Mouse (Mus musculus): ENCODE results near the gene Pxk.

The Pxk gene

GRCm38 (mm10) chr14:8124046-8124881 lies 26.3 kb downstream of the Pxk start:
- in situ Hi-C loops (cut with MboI; ENCODE audit: low pct_unique_long_range_greater_than_20kb in 1 of 2, low sequenced_read_pairs in 2 of 2, unreplicated experiment in 1 of 2) = no loop called here

DNA sequence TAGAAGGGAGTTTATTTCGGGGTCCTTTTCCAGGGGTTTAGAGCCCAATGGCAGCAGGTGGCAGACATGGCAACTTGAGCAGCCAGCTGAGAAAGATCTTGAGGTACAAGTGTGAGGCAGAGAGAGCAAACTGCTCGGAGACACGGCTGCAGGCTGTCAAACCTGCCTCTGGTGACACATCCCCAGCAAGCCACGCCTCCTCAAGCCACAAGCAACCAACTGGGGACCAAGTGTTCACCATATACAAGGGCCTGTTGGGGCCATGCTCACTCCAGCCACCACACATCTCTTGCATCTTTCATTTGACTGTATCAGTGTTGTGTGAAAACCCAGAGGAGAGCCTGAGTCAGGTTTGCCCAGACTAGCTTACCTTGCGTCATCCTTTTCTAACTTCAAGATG lies 30.0 kb downstream of the Pxk start:
- in situ Hi-C loops (cut with MboI; ENCODE audit: low pct_unique_long_range_greater_than_20kb in 1 of 2, low sequenced_read_pairs in 2 of 2, unreplicated experiment in 1 of 2) = loop anchor here in 1 of 2 experiments (25.0 kb wide), 1 partner anchor 141 kb away; the partner anchor contains the start of gene Dnase1l3

- in situ Hi-C loops (cut with MboI; ENCODE audit: low pct_unique_long_range_greater_than_20kb in 1 of 2, low sequenced_read_pairs in 2 of 2, unreplicated experiment in 1 of 2) = loop anchor here in 1 of 2 experiments (25.0 kb wide), 1 partner anchor 145 kb away; the partner anchor contains the start of gene Dnase1l3
These were observed 34.8 kb downstream of the Pxk start for GRCm38 (mm10) chr14:8132789-8133188.

DNA sequence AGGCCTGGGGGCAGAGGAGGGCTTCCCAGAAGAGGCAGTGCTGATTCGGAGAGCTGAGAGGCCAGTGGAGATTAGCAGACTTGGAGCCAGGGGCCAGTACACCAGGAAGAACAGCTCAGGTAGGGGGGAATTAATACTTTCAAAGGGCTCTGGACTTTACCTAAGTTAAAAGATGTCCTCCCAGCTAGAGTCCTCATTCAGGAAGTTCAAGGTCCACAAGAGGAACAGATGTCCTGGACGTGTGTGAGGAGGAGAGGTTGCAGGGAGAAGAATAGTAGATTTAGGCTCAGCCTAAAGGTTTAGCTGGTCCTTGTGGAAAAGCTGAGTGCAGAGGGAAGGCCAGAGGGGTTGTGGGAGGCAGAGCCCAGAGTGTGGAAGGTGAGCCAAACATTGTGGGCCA lies 36.2 kb downstream of the Pxk start:
- in situ Hi-C loops (cut with MboI; ENCODE audit: low pct_unique_long_range_greater_than_20kb in 1 of 2, low sequenced_read_pairs in 2 of 2, unreplicated experiment in 1 of 2) = loop anchor here in 1 of 2 experiments (25.0 kb wide), 1 partner anchor 147 kb away; the partner anchor contains the start of gene Dnase1l3

DNA sequence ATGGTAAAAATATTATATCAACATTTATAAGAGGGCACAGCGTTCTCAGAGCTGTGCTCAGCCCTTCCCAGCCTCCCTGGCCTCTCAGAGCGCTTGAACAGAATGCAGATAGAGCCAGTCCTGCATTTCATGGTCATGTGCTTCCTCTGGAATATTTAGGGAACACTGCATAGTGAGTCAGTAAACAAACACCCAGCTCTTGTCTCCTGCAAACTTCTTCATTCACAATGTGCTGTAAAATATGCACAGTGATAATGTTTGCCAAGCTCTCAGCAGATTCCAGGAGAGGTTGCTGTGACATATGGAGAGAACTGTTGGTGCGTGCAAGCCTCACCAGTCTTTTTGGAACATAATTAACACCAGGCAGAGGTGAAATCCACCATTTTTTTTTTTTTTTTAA lies 37.1 kb downstream of the Pxk start:
- in situ Hi-C loops (cut with MboI; ENCODE audit: low pct_unique_long_range_greater_than_20kb in 1 of 2, low sequenced_read_pairs in 2 of 2, unreplicated experiment in 1 of 2) = loop anchor here in 1 of 2 experiments (25.0 kb wide), 1 partner anchor 148 kb away; the partner anchor contains the start of gene Dnase1l3

- in situ Hi-C loops (cut with MboI; ENCODE audit: low pct_unique_long_range_greater_than_20kb in 1 of 2, low sequenced_read_pairs in 2 of 2, unreplicated experiment in 1 of 2) = loop anchor here in 1 of 2 experiments (25.0 kb wide), 1 partner anchor 153 kb away; the partner anchor contains the start of gene Dnase1l3
These were observed 42.0 kb downstream of the Pxk start for GRCm38 (mm10) chr14:8139724-8140710.

DNA sequence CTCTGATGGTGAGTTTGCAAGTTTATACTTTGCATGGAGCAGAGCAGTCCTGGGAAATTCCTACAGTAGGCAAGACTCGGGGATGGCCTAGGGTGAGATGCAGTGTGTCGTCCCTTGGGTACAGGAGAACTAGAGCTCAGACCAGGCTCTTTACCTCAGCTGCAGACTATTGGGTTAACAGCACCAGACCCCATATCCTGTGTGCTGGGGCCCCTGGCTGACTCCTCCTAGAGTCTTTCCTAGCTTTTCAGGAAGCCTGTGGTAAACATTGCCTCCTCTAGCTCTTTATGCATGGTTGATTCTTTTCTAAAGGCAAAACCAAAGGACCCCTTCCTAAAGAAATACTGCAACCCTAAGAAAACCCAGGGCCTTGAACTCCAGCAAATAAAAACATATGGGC lies 43.1 kb downstream of the Pxk start:
- in situ Hi-C loops (cut with MboI; ENCODE audit: low pct_unique_long_range_greater_than_20kb in 1 of 2, low sequenced_read_pairs in 2 of 2, unreplicated experiment in 1 of 2) = loop anchor here in 1 of 2 experiments (25.0 kb wide), 1 partner anchor 154 kb away; the partner anchor contains the start of gene Dnase1l3

DNA sequence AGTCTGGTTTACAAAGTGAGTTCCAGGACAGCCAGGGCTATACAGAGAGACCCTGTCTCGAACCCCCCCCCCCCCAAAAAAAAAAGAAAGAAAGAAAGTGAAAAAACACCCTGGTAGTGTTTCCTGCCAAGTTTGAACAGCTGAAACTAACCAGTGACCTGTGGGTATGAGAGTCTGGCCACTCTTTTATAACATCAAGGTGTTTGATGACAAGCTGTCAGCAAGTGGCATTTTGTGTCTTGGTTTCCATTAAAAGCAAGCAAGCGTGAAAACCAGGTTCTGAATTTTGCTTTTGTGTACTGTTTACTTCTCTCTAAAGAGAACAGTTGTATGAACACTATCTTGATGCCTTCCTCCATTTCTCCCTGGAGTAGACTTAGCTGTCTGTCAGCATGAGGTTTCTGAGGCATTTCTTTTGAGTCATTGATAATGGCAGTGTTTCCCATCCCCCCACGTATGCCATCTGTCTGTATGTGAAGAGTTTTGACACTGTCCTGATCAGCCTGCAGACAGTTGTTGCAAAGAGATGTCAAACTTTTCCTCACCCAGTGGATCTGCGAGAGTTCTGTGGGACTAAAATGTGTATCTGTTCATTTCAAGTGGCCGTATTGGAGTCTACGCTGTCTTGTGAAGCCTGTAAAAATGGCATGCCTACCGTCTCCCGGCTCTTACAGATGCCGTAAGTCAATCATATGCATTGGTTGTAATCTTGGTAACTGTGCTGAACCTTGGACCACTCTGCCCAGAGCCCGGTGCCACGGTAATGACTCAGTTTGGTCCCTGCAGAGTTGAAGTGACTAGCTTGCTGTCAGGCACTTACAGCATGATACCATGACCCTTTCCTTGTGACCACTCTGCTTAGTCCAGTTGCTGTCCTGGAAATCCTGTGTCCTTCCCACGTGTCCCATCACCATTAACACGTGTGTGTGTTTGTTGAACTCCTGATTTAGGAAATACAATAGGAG lies 47.9 kb downstream of the Pxk start:
- in situ Hi-C loops (cut with MboI; ENCODE audit: low pct_unique_long_range_greater_than_20kb in 1 of 2, low sequenced_read_pairs in 2 of 2, unreplicated experiment in 1 of 2) = loop anchor here in 1 of 2 experiments (25.0 kb wide), 1 partner anchor 159 kb away; the partner anchor contains the start of gene Dnase1l3

DNA sequence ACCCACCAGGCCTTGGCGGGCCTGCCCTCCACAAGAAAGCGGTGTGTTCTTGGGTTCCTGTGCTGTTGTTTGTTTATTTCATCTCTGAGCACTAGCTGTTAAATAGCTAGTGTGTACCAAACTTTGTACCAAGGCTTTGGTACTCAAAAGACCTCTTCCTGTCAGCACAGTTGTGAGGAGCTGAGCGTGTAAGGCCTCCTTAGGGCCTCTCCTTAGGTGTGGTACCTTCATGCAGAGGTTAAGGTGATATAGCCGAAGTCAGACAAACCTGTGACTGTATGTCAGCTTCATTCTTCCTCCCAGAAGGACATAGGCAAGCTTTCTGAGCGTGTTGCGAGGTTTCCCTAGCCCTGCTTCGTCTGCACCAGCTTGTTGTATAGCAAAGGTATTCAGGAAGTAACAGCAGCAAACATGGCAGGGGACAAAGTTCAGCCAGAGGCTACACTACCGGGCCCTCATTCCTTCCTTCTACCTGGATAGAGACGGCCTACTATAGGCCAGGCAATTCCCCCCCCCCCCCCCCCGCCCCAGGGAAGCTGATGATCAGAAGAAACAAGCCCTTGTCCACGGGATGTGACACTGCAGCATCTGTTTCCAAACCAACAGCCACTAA lies 48.7 kb downstream of the Pxk start:
- in situ Hi-C loops (cut with MboI; ENCODE audit: low pct_unique_long_range_greater_than_20kb in 1 of 2, low sequenced_read_pairs in 2 of 2, unreplicated experiment in 1 of 2) = loop anchor here in 1 of 2 experiments (25.0 kb wide), 1 partner anchor 159 kb away; the partner anchor contains the start of gene Dnase1l3

DNA sequence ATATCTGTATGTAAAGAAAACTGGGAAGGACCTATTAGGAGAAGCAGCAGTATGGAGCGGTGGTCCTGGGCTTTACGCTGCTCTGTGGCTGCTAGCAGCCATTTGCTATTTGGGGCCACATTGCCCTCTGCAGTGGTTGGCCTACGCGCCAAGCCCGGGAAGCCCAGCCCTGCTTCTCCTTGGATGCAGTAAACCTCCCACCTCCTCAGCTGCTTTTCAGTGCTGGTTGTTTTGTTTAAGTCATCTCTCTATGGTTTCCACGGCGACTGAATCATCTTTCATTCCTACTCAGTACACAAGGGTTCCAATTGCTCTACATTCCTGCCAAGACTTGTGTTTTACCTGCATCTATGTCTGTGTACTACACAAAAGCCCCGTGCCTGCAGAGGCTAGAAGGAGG lies 50.8 kb downstream of the Pxk start:
- in situ Hi-C loops (cut with MboI; ENCODE audit: low pct_unique_long_range_greater_than_20kb in 1 of 2, low sequenced_read_pairs in 2 of 2, unreplicated experiment in 1 of 2) = loop anchor here in 1 of 2 experiments (25.0 kb wide), 1 partner anchor 162 kb away; the partner anchor contains the start of gene Dnase1l3

DNA sequence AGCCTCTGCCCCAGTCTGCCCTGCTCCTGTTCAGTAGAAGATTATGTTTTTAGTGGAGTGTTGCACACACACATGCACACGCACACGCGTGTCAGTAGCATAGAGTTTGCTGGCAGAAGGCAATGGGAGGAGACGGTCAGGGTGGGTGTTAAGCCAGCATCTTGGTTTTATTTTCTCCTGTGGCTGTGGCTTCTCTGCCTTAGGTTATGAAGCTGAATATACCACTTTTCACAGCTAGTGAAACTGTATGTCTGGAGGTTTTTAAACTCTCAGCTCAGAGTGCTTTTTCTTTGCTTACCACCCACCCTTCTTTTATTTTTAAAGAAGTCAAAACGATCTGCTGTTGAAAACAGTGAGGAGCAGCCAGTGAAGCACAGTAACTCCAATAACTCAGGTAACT lies 53.7 kb downstream of the Pxk start:
- in situ Hi-C loops (cut with MboI; ENCODE audit: low pct_unique_long_range_greater_than_20kb in 1 of 2, low sequenced_read_pairs in 2 of 2, unreplicated experiment in 1 of 2) = loop anchor here in 1 of 2 experiments (5.0 to 25.0 kb wide), 2 partner anchors 39 to 364 kb away; partner anchors contain the start of gene Gm26661

DNA sequence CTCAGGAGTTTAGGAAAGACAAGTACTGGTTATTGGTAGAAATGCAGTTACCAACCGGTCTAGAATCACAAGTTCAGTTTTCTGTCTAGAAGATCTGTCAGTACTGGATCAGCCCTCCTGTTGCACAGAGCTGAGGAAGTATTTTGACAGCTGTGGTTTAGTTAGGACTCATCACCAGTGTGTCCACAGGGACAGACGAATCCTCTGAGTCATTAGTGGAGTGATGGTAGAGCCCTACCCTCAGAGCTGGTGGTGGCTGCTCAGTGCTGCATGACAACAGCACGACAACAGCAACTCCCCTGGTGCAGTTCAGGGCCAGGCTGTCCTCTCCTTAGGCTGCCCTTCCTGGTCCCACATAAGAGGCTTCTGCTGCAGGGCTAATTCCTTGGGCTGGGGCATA lies 56.1 kb downstream of the Pxk start:
- in situ Hi-C loops (cut with MboI; ENCODE audit: low pct_unique_long_range_greater_than_20kb in 1 of 2, low sequenced_read_pairs in 2 of 2, unreplicated experiment in 1 of 2) = loop anchor here in 1 of 2 experiments (5.0 to 25.0 kb wide), 2 partner anchors 42 to 367 kb away; partner anchors contain the start of gene Gm26661

GRCm38 (mm10) chr14:8156947-8157346 lies 58.9 kb downstream of the Pxk start:
- in situ Hi-C loops (cut with MboI; ENCODE audit: low pct_unique_long_range_greater_than_20kb in 1 of 2, low sequenced_read_pairs in 2 of 2, unreplicated experiment in 1 of 2) = loop anchor here (5.0 to 25.0 kb wide), 2 partner anchors 65 to 370 kb away; partner anchors contain the start of gene Gm26661 (in 1 of the 2)

GRCm38 (mm10) chr14:8158721-8159120 lies 60.7 kb downstream of the Pxk start:
- in situ Hi-C loops (cut with MboI; ENCODE audit: low pct_unique_long_range_greater_than_20kb in 1 of 2, low sequenced_read_pairs in 2 of 2, unreplicated experiment in 1 of 2) = loop anchor here (5.0 to 25.0 kb wide), 2 partner anchors 66 to 371 kb away; partner anchors contain the start of gene Gm26661 (in 1 of the 2)

- in situ Hi-C loops (cut with MboI; ENCODE audit: low pct_unique_long_range_greater_than_20kb in 1 of 2, low sequenced_read_pairs in 2 of 2, unreplicated experiment in 1 of 2) = loop anchor here (5.0 to 25.0 kb wide), 2 partner anchors 67 to 372 kb away; partner anchors contain the start of gene Gm26661 (in 1 of the 2)
These were observed 61.1 kb downstream of the Pxk start for GRCm38 (mm10) chr14:8159141-8159540.

DNA sequence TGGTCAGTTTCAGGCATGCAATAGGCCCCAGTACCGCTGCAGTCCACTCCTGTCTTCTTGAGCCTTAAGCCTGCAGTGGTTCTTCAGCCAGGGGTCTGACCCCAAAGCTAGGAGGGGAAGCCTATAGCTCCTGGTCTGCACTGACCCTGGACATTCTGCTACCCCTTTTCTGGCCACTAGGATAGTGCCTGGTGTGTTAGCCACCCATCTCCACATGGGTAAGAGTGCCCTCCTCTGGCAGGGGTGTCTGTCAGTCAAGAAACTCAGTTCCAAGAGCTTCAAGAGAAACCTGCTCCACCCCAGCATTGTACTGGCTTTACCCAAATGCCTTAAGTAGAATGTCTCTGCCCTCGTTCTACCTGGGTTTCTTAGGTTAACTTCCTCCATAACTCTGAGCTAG lies 63.8 kb downstream of the Pxk start:
- in situ Hi-C loops (cut with MboI; ENCODE audit: low pct_unique_long_range_greater_than_20kb in 1 of 2, low sequenced_read_pairs in 2 of 2, unreplicated experiment in 1 of 2) = loop anchor here (10.0 to 25.0 kb wide), 2 partner anchors 53 to 374 kb away; partner anchors contain the start of genes Gm26661 (in 1 of the 2) and Kctd6 (in 1 of the 2)

Measured in mouse embryonic stem cell (cell line).